Mouse (Mus musculus) limb, embryonic 14.5 days (tissue): ENCODE results near the gene Glra1. TPM values are rescaled to one million over a fixed set of nuclear protein-coding genes. Genes with fewer than 3 reads are reported as not detected.
"Not testable (repeated sequence)": the region's sequence is repeated elsewhere in the genome, so short reads cannot be mapped to it uniquely, and the experiment has no call there.

Experiments used
- ATAC-seq: fragments of 200-750 bp; cut with Nextera tagmentation; 2 replicates; pipeline ENCODE4 v1.8.0; 2017; ENCODE audit warnings: low read depth, moderate number of reproducible peaks, moderate TSS enrichment; ENCODE audit not compliant: low FRiP score
- DNase-seq: peaks from one replicate; pipeline ENCODE4 v3.0.0-alpha.2; 2015; ENCODE audit warnings: low spot score
- H3K27ac ChIP-seq: fragments of 300-500 bp; sonication (generic); replicated peaks from 2 replicates; pipeline ENCODE4 v1.5.1; 2014; ENCODE audit warnings: low read depth, mild to moderate bottlenecking, low read length, moderate library complexity, mixed read lengths
- H3K27me3 ChIP-seq: fragments of 300-500 bp; sonication (generic); 2 replicates; pipeline ENCODE4 v1.6.1; 2014; ENCODE audit warnings: low read length, mixed read lengths; ENCODE audit not compliant: control insufficient read depth, insufficient read depth
- H3K36me3 ChIP-seq: fragments of 300-500 bp; sonication (generic); 2 replicates; pipeline ENCODE4 v1.6.1; 2014; ENCODE audit warnings: mild to moderate bottlenecking, low read length, moderate library complexity, mixed read lengths; ENCODE audit not compliant: control insufficient read depth, insufficient read depth
- H3K4me1 ChIP-seq: fragments of 300-500 bp; sonication (generic); 2 replicates; pipeline ENCODE4 v1.6.1; 2014; ENCODE audit warnings: antibody characterized with exemption, low read length, mixed read lengths; ENCODE audit not compliant: control insufficient read depth, insufficient read depth
- H3K4me2 ChIP-seq: fragments of 300-500 bp; sonication (generic); replicated peaks from 2 replicates; pipeline ENCODE4 v1.6.1; 2014; ENCODE audit warnings: low read depth, mild to moderate bottlenecking, low read length, moderate library complexity; ENCODE audit not compliant: severe bottlenecking
- H3K4me3 ChIP-seq: fragments of 300-500 bp; sonication (generic); replicated peaks from 2 replicates; pipeline ENCODE4 v1.5.1; 2014; ENCODE audit warnings: low read length
- H3K9ac ChIP-seq: fragments of 300-500 bp; sonication (generic); 2 replicates; pipeline ENCODE4 v1.6.1; 2014; ENCODE audit warnings: mild to moderate bottlenecking, low read depth, low read length, moderate library complexity; ENCODE audit not compliant: severe bottlenecking
- H3K9me3 ChIP-seq: fragments of 300-500 bp; sonication (generic); 2 replicates; pipeline ENCODE4 v1.6.1; 2016; ENCODE audit warnings: low read length; ENCODE audit not compliant: control insufficient read depth
- POLR2A ChIP-seq: fragments of 200-500 bp; IDR thresholded peaks from 2 replicates; pipeline ENCODE4 v1.8.0; 2012; ENCODE audit warnings: inconsistent platforms, mild to moderate bottlenecking, moderate library complexity, borderline replicate concordance; ENCODE audit not compliant: insufficient read depth, insufficient read length; ENCODE audit errors: extremely low read depth
- WGBS: fragments of 180-500 bp; shearing (Covaris S2); extraction: QIAGEN DNeasy Blood & Tissue Kit; methylation state at CpG from one replicate; pipeline ENCODE4 v1.1.7; 2014; 5-methylcytosine and 5-hydroxymethylcytosine counted together
- polyA plus RNA-seq, 2 experiments: library from polyadenylated mRNA; depleted of rRNA in 1 of 2; stranded (reverse) in 1 of 2; unstranded in 1 of 2; fragments of >200 nt; fragmentation: Nextera tagmentation in 1 of 2; extraction: Ambion mirVana in 1 of 2; gene quantifications; 2 replicates each; pipeline versions ENCODE4 v1.2.1 to v1.2.3; 2012 to 2014

Glra1 gene
- polyA plus RNA-seq (2012; rRNA removed) (0.03 TPM in 1 of 2 replicates, not detected in the other), polyA plus RNA-seq (2014; fragmentation: Nextera tagmentation; extraction: Ambion mirVana) (not detected in 2 replicates)

DNA sequence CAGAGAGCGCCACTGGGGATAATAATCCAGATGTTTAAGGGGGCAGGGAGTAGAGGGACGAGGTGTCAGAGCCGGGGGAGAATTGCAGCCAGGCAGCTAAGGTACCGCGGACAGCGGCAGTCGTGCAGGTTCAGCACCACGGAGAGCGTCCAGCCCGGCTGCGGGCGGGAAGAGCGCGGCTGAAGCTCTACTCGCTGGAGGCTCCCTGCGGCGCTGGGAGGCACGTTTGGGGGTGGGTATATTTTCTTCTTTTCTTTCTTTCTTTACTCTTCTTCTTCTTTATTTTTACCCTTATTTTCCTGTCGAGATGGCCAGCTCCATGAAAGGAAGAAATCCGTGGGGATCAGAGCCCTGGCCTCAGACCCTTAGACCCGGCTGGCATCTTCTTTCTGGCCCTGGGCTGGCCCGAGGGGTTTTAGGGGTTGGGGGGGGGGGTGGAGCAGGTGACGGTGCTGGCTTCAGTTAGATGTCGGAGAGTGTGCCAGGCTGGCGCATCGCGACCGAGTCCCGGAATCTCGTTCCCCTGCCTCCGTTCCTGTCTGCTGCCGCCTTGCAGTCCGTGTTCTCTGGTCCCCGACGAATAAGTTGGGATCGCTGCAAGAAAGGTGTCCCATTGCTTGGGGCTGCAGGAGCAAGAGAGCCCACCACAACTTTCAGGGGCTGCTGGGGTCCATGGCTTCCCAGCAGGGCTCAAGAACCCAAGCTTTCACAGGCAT is at the start of gene Glra1:
Gene Glra1, minus strand, starts transcription at position 391 of the 716 bp plus-strand sequence.
- H3K27me3 ChIP-seq: peaks cover 13% of the 10 kb centered on the region
- H3K9ac ChIP-seq: no peak within 1 kb of the TSS
- 2% methylated on average over 34 of the region's 36 CpGs for WGBS
- no peak within 1 kb of the TSS for H3K4me2 ChIP-seq
- H3K4me3 ChIP-seq: no peak within 1 kb of the TSS
- no peaks in the 10 kb centered on the region for H3K4me1 ChIP-seq
- TF ChIP-seq POLR2A: no peak
- ATAC-seq: peak; percentile 67; the same call in 1 of the 2 replicates
- no peaks in the 10 kb centered on the region for H3K36me3 ChIP-seq
- no peaks in the 10 kb centered on the region for H3K9me3 ChIP-seq
- DNase-seq: peak; percentile 73
- no peak within 1 kb of the TSS for H3K27ac ChIP-seq

DNA sequence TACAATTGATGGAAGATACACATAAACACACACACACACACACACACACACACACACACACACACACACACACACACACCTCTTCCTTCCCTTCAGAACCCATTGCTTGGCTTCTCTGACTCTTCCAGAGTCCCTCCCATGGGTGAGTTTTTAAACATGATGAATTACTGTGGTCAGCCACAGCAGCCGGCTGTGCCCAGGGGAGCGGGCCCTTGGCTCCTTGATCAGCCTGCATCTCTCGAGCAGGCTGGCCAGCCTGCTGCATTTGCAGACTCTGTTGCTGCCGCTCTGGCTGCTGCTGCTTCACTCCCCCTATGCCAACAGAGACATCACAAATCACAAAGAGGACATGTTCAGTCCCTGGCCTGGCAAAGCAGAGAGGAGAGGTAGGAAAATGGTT is 29.0 kb upstream of the Glra1 start:
- no peak overlapping the region for H3K4me2 ChIP-seq
- H3K27ac ChIP-seq: no peak overlapping the region
- WGBS: 47% methylated on average over 4 of the region's 4 CpGs
- TF ChIP-seq POLR2A: no peak
- no peak for ATAC-seq
- no peaks in the 10 kb centered on the region for H3K4me1 ChIP-seq
- no peaks in the 10 kb centered on the region for H3K36me3 ChIP-seq
- no peak overlapping the region for H3K4me3 ChIP-seq
- DNase-seq: no peak
- no peak overlapping the region for H3K9ac ChIP-seq
- H3K27me3 ChIP-seq: no peaks in the 10 kb centered on the region
- H3K9me3 ChIP-seq: no peaks in the 10 kb centered on the region

DNA sequence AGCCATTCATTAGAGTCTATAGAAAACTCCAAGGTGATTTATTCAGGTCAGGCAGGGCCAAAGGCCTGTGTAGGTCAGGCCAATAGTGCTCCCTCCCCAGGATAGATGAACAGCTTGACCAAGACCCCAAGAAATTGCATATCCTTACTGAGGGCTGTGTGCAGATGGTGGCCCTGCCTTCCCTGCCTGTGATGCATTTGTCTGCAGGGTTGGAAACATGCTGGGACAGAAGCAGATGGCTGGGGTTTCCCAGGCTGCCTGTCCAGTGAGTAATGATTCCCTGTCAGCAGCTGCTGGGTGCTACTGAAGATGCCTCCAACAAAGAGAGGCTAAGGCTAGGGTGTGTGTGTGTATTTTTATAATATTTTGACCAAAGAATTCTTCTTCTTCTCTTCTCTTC is 25.9 kb upstream of the Glra1 start:
- no peak for DNase-seq
- Histone ChIP-seq H3K9me3 (no peaks in the 10 kb centered on the region), H3K4me3 (no peak overlapping the region), H3K4me1 (no peaks in the 10 kb centered on the region), H3K27me3 (no peaks in the 10 kb centered on the region), H3K36me3 (no peaks in the 10 kb centered on the region), H3K27ac (no peak overlapping the region), H3K9ac (no peak overlapping the region), H3K4me2 (no peak overlapping the region)
- TF ChIP-seq POLR2A: no peak
- no peak for ATAC-seq

DNA sequence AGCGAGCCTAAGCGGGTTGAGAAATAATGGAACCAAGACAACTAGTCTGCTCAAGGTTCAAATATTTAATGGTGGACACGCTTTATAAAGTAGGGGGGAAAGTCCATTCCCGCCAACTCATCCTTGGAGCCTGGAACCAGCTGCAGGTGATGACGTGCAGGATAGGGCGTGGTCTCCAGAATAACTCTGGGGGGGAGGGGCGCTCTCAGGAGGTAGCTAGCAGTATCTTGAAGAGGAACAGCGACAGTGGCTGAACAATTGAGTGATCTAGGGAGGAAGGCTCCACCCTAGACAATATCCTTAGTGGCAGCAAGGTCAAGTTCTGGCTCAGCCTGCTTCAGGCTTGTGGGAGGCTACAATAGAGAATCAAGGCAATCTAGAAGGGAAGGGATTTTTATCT is 6.6 kb upstream of the Glra1 start:
- H3K27me3 ChIP-seq, DNase-seq, ATAC-seq, H3K36me3 ChIP-seq, H3K9me3 ChIP-seq, H3K4me1 ChIP-seq, H3K9ac ChIP-seq, H3K4me2 ChIP-seq, H3K27ac ChIP-seq, H3K4me3 ChIP-seq: not testable (repeated sequence)
- 59% methylated on average over 8 of the region's 8 CpGs for WGBS

DNA sequence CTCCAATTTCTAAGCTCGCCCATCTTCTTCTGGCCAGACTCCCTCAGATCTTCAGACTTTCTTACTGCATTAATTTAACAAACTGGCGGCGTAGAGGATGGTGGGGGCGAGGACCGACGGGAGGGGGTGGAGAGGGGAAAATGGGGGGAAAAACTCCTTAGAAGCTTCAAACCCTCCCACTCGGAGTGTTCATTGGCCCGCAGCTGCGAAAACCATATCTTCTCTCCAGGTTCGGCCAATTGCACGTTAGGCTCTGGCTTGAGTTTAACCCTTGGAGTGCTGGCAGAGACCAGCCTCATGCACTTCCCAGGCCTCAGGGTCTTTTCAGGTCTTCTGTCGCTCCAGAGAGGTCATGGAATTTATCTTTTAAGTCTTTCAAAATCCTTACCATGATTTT is 524 bp upstream of the Glra1 start:
- DNase-seq (no peak), ATAC-seq (no peak)
- Histone ChIP-seq H3K27me3 (peaks cover 13% of the 10 kb centered on the region), H3K9me3 (no peaks in the 10 kb centered on the region), H3K4me1 (no peaks in the 10 kb centered on the region), H3K4me3 (no peak overlapping the region), H3K9ac (no peak overlapping the region), H3K27ac (no peak overlapping the region), H3K4me2 (no peak overlapping the region), H3K36me3 (no peaks in the 10 kb centered on the region)
- no peak for TF ChIP-seq POLR2A
- 2% methylated on average over 12 of the region's 12 CpGs for WGBS
